Mouse (Mus musculus): ENCODE measurements around the gene BC004004.
"Not testable (repeated sequence)": the region's sequence is repeated elsewhere in the genome, so short reads cannot be mapped to it uniquely, and the experiment has no call there.

Gene BC004004

DNA sequence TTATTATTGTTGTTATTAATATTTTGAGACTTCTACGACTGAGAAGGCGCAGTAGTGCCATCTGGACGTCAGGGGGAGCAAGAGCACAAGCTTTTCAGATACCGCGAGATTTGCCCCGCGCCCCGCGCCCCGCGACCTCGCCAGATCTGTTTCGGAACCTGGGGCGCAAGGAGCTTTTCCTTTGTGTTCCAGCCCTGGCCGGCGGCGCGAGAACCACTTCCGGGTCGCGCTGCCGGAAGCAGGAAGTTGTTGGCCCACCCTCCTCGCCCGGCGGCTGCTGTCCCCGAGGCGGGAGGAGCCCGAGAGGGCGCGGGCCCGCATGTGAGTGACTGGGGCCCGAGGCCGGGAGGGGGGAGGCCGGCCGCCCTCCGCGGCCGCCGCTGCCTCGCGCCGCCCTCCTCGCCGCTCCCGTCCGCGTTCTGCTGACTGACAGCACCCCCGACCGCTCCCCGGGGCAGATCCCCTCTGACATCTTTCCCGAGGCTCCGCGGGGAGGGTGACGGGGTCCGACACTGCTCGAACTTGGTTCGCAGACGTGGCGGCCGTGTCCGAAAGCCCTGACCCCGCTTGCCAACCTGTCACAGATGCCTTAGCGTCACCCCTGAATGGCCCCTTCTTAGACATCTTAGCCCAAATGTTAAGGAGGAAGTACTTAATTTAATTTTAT lies at the start of gene BC004004:
Gene BC004004 (plus strand): TSS at position 107 of the 667 bp plus-strand sequence.
- peak; percentile 96 for DNase-seq

GRCm38 (mm10) chr17:29220631-29221030 lies 48.0 kb upstream of the BC004004 start:
- no peak for DNase-seq

DNA sequence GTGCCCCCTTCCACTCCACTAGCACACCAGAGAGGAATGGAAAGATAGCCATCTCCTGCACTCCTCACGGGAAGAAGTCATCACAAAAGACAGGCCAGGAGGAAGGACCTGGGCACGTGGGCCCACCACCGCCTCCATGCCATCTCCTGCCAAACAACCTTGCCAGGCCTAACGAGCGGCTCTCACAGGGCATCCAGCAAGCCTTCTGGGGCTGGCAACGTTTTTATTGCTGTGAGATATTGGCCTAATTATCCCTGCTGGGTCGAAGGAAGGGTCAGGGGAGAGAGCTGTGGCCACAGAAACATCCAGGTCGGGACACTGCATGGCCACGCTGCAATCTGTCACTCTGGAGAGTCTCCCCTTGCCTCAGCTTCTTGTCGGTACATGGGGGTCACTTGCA lies 37.5 kb upstream of the BC004004 start:
- no peak for DNase-seq

GRCm38 (mm10) chr17:29236111-29236510 lies 32.5 kb upstream of the BC004004 start:
- no peak for DNase-seq

DNA sequence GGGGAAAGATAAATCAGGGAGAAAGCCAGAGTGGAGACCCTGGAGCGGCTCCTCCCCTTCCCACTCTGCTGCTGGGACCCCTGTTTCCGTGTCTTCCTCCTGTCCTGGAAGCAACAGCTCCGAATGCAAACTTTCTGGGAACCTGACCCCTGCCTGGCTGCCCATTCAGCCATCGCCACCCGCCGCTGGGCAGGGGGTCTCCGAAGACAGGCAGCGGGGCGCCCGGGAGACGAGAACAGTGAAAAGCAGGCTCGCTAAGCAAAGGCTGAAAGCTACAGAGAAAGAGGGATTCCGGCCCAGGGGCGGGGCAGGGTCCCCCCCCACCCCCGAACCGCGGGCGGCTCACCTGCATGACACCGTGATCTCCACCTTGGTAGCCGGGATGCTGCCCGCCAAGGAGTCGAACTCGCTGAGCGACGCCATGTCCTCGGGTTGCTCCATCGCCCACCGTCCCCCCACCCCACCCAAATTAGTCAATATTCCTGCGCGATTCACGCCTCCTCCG lies 31.3 kb upstream of the BC004004 start:
- DNase-seq = no peak

GRCm38 (mm10) chr17:29237772-29238420 lies 30.7 kb upstream of the BC004004 start, which contains the start of gene Cpne5:
Gene Cpne5 (minus strand): TSS chr17:29238167.
- DNase-seq = peak; percentile 12

DNA sequence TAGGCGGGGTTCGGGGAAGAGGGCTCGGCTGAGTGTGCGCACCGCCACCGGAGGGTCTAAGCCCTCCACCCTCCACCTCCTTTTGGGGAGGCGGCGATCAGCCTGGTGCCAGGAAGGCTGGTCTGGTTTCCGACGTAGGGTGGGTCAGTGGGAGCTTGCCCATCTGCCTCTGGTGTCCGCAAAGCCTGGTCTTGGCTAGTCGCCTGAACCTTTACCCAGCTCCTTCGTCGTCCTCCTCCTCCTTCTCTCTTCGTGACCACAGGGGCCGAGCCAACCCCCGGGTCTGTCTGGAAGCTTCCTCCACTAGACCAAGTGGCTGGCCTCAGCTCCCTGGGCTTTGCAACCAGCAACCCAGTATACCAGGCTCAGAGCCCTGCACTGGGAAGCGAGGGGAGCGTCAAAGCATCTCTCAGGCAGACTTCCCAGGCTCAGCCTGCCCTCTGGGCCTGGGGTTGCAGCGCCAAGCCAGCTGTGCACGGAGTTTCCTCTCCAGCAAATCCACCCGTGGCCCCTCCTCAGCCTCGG lies 30.1 kb upstream of the BC004004 start:
- peak; percentile 16 for DNase-seq

- DNase-seq = no peak
These were observed 23.7 kb upstream of the BC004004 start for GRCm38 (mm10) chr17:29244912-29245311.

GRCm38 (mm10) chr17:29245725-29246124 lies 22.9 kb upstream of the BC004004 start:
- no peak for DNase-seq

DNA sequence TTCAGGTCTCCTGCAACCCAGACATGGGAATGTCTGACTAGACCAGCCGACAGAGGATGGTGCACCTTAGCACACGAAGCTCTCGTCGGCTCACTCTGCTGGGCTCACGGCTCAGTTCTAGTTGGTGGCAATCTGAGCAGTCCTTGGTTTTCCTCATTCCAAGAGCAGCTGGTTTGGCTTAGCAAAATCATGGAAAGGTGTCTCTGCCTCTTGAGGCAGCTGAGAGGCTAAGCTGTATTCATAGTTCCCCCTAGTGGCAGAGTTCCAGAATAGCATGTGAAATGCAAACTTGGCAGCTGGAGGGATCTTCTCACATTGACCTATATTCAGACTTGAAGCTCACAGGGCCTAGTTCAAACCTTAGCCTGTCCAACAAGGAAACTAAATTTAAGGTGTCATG lies 22.0 kb upstream of the BC004004 start:
- peak; percentile 41 for DNase-seq

GRCm38 (mm10) chr17:29247881-29248280 lies 20.7 kb upstream of the BC004004 start:
- no peak for DNase-seq

DNA sequence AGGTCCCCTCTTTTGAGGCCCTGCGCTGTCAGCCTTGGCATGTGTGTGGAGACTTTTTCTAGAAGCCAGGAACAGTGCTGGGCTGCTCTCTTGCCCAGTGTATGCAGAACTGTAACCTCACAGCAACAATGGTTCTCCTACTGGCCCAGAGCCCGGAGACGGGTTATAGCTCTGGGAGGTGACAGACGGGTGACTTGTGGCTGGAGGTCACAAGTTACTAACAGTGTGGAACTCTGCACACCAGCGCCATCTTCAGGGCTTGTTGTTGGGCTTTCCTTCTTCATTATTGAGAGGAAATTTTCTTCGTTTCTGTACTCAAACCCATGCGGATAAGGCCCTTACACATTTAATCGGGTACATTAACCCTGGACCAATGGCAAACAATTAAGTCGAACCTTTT lies 19.1 kb upstream of the BC004004 start:
- no peak for DNase-seq

DNA sequence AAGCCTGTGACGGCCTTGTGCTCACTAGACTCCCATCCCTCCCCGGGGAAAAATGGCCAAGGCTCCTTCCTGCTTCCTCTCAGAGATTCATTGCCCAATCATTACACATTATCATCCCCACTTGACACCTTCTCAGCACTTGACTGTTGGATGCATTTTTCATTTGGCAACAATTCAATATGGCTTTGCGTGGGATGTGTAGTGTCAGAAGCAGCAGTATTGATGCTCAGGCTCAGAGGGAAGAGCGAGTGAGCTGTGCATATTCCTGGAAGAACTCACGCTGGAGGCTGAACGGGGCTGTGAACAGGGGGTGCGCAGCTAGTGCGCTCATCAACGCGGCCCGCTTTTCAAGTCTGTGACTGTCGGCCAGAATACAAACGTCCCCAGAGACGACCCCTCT lies 17.6 kb upstream of the BC004004 start:
- not testable (repeated sequence) for DNase-seq

DNA sequence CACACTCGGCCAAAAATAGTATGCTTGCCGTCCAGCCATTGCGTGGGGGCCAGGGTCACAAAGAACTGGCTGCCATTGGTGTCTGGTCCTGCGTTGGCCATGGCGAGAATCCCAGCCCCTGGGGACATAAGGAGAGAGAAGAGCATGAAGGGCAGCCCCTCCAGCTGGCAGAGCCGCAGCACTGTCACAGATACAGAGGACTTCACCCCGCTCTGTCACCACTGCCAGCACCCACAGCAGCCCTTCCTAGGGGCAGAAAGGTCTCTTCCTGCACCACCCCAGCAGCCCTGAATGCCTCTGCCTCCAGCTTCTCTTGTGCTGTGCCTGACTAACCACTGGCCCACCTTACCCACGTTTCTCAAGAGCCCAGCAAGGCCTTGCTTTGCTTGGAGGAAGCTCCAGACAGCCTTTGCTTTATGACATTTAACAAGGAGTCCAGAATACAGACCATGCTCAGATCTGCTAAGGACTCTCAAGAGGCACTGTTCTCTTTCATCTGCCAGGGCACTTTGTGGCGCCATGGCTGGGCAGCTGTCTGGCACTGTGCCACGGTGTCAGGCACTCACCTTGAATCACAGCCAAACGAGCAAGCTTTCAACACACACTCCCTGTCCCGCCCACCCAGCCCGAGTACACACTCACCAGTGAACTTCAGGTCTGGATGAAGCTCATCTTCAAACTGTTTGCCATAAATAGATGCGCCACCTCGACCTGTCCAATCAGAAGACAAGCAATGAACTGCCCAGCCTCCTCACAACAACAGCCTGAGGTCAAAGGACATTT lies 16.8 kb upstream of the BC004004 start:
- no peak for DNase-seq

DNA sequence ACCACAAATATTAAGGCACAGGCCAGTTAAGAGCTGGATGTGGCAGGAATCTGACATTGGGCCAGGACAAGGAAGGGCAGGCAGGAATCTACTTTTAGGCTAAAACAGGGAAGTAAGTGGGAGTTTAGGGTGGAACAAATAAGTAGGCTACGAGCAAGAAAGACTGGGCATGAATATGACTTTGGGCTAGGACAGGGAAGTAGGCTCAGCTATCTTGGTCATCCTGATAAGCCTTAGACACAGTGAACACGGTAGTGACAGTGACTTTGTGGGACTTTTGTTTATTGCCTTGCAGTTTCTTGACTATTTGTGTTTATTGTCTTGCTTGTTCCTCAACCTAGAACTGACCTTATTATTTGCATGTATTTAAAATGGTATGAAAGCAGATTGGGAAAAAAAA lies 15.4 kb upstream of the BC004004 start:
- DNase-seq = no peak

- no peak for DNase-seq
These were observed 14.9 kb upstream of the BC004004 start for GRCm38 (mm10) chr17:29253684-29254083.

- DNase-seq = not testable (repeated sequence)
These were observed 13.8 kb upstream of the BC004004 start for GRCm38 (mm10) chr17:29254784-29255183.

GRCm38 (mm10) chr17:29256507-29256906 lies 12.1 kb upstream of the BC004004 start:
- DNase-seq = no peak

DNA sequence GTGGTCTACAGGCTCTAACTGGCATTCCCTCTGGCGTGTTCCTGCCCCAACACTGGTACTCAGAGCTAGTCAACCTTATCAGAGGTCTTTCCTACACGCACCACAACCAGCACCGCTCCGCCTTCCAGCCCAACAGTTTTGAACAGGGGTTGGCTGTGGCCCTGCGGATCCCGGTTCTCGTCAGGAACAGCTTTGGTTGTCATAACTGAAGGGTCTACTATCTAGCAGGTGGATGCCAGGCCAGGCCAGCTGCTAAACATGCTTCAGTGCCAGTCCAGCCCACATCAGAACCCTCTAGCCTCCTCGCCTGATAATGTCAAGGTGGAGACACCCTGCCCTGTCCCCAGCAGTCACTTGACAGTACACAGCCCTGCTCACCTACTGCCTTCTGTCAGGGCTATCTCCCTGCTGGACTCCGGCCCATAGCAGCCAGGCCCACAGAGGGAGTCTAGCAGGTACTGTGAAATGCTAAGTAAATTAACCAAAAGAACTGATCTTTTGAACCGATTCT lies 11.5 kb upstream of the BC004004 start:
- no peak for DNase-seq

DNA sequence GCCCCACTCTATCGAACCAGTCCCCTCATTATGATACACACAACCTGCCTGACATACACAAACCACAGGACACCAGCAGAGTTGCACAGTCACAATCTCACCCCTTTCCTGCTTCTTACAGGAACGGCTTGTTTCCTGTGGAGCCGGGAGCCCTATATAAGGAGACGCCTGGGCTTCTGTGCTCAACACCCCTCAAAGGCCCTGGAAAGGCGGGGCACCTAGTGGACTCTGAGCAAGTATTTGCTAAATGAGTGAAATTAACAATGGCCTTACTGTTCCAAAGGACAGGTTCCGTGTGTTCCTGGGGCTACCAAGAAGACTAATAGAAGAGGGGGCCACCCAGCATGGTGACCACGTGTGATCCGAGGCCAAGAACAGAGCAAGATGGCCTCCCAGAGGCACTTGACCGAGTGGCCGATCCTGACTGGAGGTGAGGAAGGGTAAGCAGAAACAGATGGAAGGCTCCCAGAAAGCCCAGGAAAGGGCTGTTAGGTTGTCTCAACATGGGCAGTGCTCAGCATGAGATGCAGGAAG lies 10.5 kb upstream of the BC004004 start:
- DNase-seq = no peak

DNA sequence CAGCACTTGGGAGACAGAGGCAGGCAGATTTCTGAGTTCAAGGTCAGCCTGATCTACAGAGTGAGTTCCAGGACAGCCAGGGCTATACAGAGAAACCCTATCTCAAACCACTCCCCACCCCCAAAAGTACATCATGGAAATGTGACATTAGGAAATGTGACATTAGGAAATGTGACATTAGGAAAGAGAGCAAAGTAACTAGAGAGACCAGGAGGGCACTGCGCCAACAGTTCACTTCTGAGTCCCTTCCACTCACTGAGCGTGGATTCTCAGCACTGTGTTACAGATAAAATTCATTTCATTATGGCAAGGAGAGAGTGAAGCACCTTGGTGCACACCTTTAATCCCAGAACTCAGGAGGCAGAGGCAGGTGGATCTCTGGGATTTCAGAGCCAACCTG lies 9.7 kb upstream of the BC004004 start:
- DNase-seq = no peak

GRCm38 (mm10) chr17:29259489-29259888 lies 9.1 kb upstream of the BC004004 start:
- peak; percentile 85 for DNase-seq

DNA sequence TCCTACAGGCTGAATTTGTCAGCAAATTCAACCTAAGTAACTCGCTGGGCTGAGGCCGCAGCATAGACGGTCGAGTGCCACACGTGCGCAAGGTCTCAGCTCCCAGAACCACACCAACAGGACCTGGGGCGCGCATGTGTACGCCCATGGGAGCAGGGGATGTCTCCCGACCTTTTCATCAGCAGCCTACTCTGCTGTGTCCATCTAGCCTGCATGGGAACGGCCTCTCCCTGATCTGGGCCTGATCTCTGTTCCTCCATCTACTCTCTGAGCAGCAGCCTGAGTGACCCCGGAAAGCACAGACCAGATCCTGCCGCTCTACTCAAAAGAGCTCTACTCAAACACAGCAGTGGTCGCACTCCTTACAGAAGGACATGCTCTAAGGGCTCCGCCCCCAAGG lies 8.1 kb upstream of the BC004004 start:
- DNase-seq = no peak
